Mouse (Mus musculus) lung, adult 2 months (tissue): ENCODE measurements around the gene Eif2b3. TPM values are rescaled to one million over a fixed set of nuclear protein-coding genes. Genes with fewer than 3 reads are reported as not detected.

Source experiments
- DNase-seq: peaks from one replicate; pipeline ENCODE4 v3.0.0; 2022
- H3K4me1 ChIP-seq: fragments of 200-500 bp; 2 replicates; pipeline ENCODE4 v1.6.1; 2011; ENCODE audit warnings: low read length; ENCODE audit not compliant: control insufficient read depth, insufficient read depth
- H3K4me3 ChIP-seq: fragments of 200-500 bp; replicated peaks from 2 replicates; pipeline ENCODE3; 2011; ENCODE audit warnings: low read depth, mild to moderate bottlenecking, control low read depth, low read length; ENCODE audit errors: extremely low read depth
- CTCF ChIP-seq: fragments of 200-500 bp; IDR thresholded peaks from 2 replicates; pipeline ENCODE4 v1.5.1; 2011; ENCODE audit warnings: mild to moderate bottlenecking, low read length, control low read depth; ENCODE audit not compliant: insufficient read depth
- POLR2A ChIP-seq: fragments of 200-500 bp; IDR thresholded peaks from 2 replicates; pipeline ENCODE4 v1.6.1; 2011; ENCODE audit warnings: low read depth, mild to moderate bottlenecking, control low read depth, low read length, borderline replicate concordance; ENCODE audit errors: extremely low read depth
- WGBS: fragments of 180-500 bp; shearing (Covaris S2); methylation state at CpG from one replicate; pipeline ENCODE4 v1.1.7; 2018; 5-methylcytosine and 5-hydroxymethylcytosine counted together
- polyA plus RNA-seq: library from polyadenylated mRNA; depleted of rRNA; stranded (reverse); fragments of >200 nt; gene quantifications from 2 replicates; pipeline ENCODE4 v1.2.3, GENCODE M21; 2012; rRNA removed

Eif2b3 gene
- polyA plus RNA-seq, result 4.3 and 6.1 TPM in 2 replicates

DNA sequence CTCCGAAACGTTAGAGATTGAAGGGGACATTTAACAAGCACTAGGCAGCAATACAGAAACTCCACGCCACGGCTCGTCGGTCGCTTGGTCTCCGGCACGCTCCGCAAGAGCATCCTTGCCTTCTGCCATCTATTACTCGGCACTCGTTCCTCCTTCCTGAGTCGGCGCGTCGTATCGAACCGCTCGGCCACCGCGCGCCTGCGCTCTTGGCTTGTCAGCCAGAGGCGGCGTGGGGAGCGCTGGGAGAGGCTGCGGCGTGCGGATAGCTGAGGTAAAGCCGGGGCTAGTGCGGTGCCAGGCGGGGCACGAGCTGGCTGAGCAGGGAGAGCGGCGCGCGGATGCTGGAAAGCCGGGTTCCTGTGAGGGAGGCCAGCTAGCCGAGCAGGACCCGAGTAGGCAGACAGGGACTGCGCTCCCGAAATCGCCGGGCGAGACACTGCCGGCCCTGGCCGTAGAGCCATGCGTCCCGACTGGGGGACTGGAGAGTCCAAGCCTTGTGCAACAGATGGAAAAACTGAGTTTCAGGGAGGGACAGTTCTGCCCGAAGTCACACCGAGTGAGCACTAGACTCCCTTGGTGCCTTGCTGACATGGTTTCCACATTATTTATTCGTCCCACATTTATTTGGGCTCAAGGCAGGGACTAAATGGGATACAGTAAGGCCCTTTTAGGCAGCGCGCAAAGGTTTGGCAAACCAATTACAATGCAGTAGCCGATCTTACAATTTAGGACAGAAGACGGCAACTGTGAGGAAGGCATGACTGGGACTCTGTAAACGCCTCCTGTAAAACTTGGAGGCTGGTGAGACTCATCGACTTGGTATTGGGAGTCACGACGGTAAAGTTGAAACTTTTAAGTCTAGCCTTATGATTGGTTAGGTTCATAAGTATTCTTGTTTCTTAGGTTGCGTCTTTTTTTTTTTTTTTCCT is at the start of gene Eif2b3:
Eif2b3 (plus strand) TSS at position 197 of the 929 bp plus-strand sequence.
- DNase-seq, result peak; percentile 82
- under 1% methylated on average over 61 of the region's 61 CpGs for WGBS
- peak within 1 kb of the TSS; percentile 77 for H3K4me3 ChIP-seq
- TF ChIP-seq POLR2A (peak; percentile 66; the same call in 1 of the 2 replicates), CTCF (no peak)
- no peaks in the 10 kb centered on the region; the same call in 1 of the 2 replicates for H3K4me1 ChIP-seq

DNA sequence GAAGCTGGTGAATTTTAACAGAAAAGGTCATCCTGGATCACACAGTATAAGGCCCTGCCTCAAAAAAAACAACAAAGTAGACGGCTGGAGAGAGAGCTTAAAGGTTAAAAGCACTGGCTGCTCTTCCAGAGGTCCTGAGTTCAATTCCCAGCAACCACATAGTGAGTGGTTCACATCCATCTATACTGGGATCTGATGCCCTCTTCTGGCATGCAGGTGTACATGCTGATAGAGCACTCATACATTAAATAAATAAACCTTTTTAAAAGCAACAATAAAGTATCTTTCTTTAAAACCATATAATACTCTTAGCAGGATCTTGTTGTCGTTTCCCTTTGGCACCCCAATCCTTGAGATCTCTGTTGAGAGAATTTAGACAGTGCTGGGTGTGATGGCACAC is 42.7 kb upstream of the Eif2b3 start:
- no peak for TF ChIP-seq CTCF
- TF ChIP-seq POLR2A, result no peak
- Histone ChIP-seq H3K4me1 (no peaks in the 10 kb centered on the region), H3K4me3 (no peak overlapping the region)
- 57% methylated on average over 2 of the region's 2 CpGs for WGBS
- DNase-seq, result no peak

DNA sequence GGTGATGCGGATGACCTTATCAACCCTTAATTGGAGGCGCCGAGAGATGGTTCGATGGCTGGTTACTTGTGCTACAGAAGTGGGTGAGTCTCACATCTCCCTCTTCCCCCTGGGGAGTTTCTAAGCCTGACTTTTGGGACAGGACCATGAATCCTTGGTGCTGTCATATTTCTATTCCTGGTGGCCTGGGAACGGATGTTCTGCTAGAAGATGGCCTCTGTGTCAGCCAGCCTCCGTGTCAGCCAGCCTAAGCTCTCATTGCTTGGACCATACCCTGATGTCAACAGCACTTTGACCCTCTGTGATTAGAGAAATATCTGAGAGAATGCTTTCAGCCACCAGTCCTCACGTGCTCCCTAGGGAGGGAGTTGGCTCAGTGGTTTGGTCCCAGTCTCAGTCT is 33.5 kb upstream of the Eif2b3 start:
- no peak overlapping the region for H3K4me3 ChIP-seq
- DNase-seq, result no peak
- WGBS, result 86% methylated on average over 7 of the region's 7 CpGs
- no peak for TF ChIP-seq CTCF
- no peak for TF ChIP-seq POLR2A
- H3K4me1 ChIP-seq, result 0 out of 2 replicates have a peak, but pooled peaks cover 2% of the 10 kb centered on the region

DNA sequence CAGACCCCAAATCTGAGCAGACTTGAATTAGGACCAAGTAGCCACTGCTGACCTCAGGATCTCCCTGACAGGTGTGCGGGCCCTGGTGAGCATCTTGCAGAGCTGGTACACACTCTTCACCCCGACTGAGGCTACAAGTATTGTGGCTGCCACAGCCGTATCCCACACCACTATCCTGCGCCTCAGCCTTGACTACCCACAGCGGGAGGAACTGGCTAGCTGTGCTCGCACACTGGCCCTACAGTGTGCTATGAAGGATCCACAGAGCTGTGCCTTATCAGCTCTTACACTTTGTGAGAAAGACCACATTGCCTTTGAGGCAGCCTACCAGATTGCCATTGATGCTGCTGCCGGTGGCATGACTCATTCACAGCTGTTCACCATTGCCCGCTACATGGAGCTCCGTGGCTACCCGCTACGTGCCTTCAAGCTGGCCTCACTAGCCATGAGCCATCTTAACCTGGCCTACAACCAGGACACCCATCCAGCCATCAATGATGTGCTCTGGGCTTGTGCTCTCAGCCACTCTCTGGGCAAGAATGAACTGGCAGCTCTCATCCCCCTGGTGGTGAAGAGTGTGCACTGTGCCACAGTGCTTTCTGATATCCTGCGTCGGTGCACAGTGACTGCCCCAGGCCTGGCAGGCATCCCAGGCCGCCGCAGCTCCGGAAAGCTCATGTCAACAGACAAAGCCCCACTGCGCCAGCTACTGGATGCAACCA is 32.6 kb upstream of the Eif2b3 start:
- WGBS, result 56% methylated on average over 17 of the region's 17 CpGs
- peak; percentile 50 for DNase-seq
- TF ChIP-seq POLR2A, result no peak
- peak; percentile 85 for TF ChIP-seq CTCF
- no peak overlapping the region for H3K4me3 ChIP-seq
- H3K4me1 ChIP-seq, result 0 out of 2 replicates have a peak, but pooled peaks cover 2% of the 10 kb centered on the region

DNA sequence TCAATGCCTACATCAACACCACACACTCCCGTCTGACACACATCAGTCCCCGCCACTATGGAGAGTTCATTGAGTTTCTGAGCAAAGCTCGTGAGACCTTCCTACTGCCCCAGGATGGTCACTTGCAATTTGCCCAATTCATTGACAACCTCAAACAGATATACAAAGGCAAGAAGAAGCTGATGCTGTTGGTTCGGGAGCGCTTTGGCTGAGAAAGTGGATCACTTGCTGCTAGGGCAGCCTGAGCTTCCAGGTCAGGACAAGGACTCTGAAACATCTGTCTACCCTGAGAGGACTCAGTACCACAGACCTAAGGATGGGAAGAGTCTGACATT is 32.1 kb upstream of the Eif2b3 start:
- no peak overlapping the region for H3K4me3 ChIP-seq
- 55% methylated on average over 5 of the region's 5 CpGs for WGBS
- DNase-seq, result no peak
- H3K4me1 ChIP-seq, result 0 out of 2 replicates have a peak, but pooled peaks cover 2% of the 10 kb centered on the region
- TF ChIP-seq CTCF (no peak), POLR2A (no peak)

DNA sequence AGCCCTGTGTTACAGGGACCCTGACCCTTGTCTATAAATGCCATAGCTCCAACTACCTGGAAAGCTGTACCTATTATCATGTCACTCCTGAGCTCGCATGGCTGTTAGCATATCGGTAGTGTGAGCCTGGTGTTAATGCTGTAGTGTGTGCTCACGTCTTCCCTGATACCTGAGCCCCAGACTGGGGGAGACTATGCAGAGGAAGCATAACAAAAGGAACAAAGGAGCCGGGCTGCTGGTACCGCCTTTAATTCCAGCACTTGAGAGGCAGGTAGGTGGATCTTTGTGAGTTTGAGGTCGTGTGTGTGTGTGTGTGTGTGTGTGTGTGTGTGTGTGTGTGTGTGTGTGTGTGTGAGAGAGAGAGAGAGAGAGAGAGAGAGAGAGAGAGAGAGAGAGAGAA is 29.5 kb upstream of the Eif2b3 start:
- no peak for TF ChIP-seq POLR2A
- H3K4me3 ChIP-seq, result no peak overlapping the region
- H3K4me1 ChIP-seq, result peaks cover 8% of the 10 kb centered on the region
- WGBS, result 77% methylated on average over 6 of the region's 6 CpGs
- no peak for DNase-seq

DNA sequence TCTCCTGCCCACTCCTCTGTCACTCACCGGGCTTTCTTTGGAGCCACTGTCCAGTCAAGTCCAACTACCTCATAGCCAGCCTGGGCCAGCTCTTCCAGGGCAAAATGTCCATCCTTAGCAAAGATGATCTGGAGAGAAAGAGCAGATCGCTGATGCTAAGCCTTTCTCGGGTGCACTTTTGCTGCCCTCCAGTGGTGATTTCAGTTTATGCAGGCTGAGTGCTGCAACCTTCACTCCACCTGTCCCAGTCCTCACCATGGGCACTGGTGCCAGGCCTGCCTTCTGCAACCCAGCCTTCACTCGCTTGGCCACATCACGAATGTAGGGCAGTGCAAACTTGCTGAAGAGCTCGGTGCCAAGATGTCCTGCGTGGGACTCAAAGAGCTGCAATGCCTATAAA is 27.8 kb upstream of the Eif2b3 start:
- TF ChIP-seq POLR2A, result no peak
- peak; percentile 91 for TF ChIP-seq CTCF
- Histone ChIP-seq H3K4me1 (peaks cover 11% of the 10 kb centered on the region), H3K4me3 (no peak overlapping the region)
- WGBS, result 8% methylated on average over 7 of the region's 7 CpGs
- peak; percentile 82 for DNase-seq

DNA sequence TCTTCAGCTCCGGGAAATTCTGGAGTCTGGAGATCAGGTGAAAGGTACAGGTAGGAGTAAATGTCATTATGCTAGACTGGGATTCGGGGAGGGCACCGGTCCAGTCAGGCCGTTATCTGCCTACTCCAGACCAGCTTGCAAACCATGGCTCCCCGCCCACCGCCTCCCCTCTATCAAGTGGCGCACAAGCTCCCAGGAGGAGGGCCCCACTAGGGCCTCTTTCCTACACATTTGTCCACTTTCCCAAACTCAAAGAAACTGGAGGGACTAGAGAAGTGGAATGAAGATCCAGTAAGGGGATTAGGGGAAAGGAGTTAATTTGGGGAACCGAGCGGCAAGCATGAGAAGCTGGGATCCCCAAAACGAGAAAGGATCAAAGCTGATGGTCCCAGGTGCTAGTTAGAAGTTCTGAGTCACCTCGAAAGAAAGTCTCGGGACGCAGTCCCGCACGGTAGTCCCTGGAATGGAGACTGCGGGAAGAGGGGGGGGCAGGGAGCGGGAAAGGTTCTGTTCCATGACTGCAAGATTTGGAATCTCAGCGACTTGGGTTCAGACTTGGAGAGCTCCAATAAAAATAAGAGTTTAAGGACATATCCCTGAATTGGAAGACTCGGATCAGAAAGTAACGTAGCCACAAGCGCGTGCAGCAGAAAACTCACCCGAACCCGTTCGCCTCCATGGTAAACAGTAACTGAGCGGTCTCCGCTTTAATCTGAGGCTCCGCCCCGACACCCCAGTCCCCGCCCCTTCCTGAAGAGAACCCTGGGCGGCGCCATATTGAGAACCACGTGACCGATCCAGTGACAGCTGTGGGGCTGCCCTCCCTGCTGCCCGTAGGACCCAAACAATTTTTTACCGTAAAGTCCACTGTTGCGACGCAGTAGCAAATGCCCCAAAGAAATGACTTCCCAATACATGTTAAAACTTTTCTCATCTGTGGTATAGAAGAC is 25.3 kb upstream of the Eif2b3 start, which contains the start of gene Urod:
Urod (minus strand) TSS at position 742 of the 950 bp plus-strand sequence.
- peak within 1 kb of the TSS; percentile 77 for H3K4me3 ChIP-seq
- peak; percentile 94 for DNase-seq
- TF ChIP-seq CTCF (no peak), POLR2A (peak; percentile 67; the same call in 1 of the 2 replicates)
- peaks cover 13% of the 10 kb centered on the region for H3K4me1 ChIP-seq
- under 1% methylated on average over 38 of the region's 38 CpGs for WGBS
